Mouse (Mus musculus) ES-Bruce4 (cell line): ENCODE measurements at regions not wholly inside any gene's neighbourhood (a gene's known extent, or its start where the extent isn't known, plus 50 kb on each side); places are given as distances from the start of the nearest gene placed in this dataset.

Experiments
- H3K27ac ChIP-seq: 2 replicates; pipeline ENCODE4 v1.5.1; 2012; ENCODE audit warnings: low read length, inconsistent platforms; ENCODE audit not compliant: insufficient read depth
- H3K27me3 ChIP-seq: 2 replicates; pipeline ENCODE4 v1.6.1; 2012; ENCODE audit warnings: mild to moderate bottlenecking, low read length, inconsistent platforms; ENCODE audit not compliant: control insufficient read depth, poor library complexity, insufficient read depth, severe bottlenecking
- H3K36me3 ChIP-seq: 2 replicates; pipeline ENCODE4 v1.6.1; 2012; ENCODE audit warnings: inconsistent platforms, mild to moderate bottlenecking, low read length, moderate library complexity; ENCODE audit not compliant: control insufficient read depth, poor library complexity, insufficient read depth, severe bottlenecking
- H3K4me1 ChIP-seq: one replicate; pipeline ENCODE4 v1.8.1; 2011; ENCODE audit warnings: low read length; ENCODE audit not compliant: control insufficient read depth, insufficient read depth
- H3K4me3 ChIP-seq: 2 replicates; pipeline ENCODE4 v1.5.1; 2011; ENCODE audit warnings: low read depth, mild to moderate bottlenecking, low read length
- H3K9ac ChIP-seq: 2 replicates; pipeline ENCODE4 v1.6.1; 2012; ENCODE audit warnings: low read depth, mild to moderate bottlenecking, inconsistent platforms; ENCODE audit not compliant: poor library complexity, severe bottlenecking
- H3K9me3 ChIP-seq: replicated peaks from 2 replicates; pipeline ENCODE4 v1.6.1; 2012; ENCODE audit warnings: mild to moderate bottlenecking, low read length, inconsistent platforms; ENCODE audit not compliant: control insufficient read depth, poor library complexity, insufficient read depth, severe bottlenecking
- CTCF ChIP-seq: IDR thresholded peaks from one replicate; pipeline ENCODE4 v1.8.1; 2011; ENCODE audit warnings: low read depth, low read length
- EP300 ChIP-seq: IDR thresholded peaks from 2 replicates; pipeline ENCODE4 v1.6.1; 2011; ENCODE audit warnings: low read depth, low read length; ENCODE audit not compliant: insufficient read depth
- POLR2A ChIP-seq: IDR thresholded peaks from one replicate; pipeline ENCODE4 v1.8.1; 2011; ENCODE audit warnings: low read length; ENCODE audit not compliant: insufficient read depth

DNA sequence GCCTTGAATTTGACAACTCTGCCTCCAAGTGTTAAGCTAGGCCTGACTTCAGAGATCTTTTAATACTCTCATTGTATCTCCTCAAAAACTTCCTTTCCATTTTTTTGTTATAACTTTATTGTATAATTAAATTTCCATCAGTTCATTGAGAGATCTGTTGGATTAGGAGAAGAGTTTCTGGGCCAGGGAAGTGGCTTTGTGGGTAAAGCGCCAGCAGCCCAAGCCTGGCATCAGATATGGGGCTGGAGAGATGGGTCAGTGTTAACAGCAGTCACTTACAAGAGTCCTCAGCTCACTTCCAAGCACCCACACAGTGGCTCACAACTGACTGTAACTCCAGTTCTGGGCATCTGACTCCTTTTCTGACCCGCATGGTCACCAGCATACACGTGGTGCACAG is 167.3 kb downstream of the Rab11fip4 start:
- TF ChIP-seq CTCF, result no peak
- TF ChIP-seq POLR2A, result no peak
- TF ChIP-seq EP300, result no peak
- no peaks in the 10 kb centered on the region for H3K36me3 ChIP-seq
- no peaks in the 10 kb centered on the region for H3K27me3 ChIP-seq
- no peak overlapping the region for H3K9ac ChIP-seq
- H3K9me3 ChIP-seq, result no peaks in the 10 kb centered on the region
- no peak overlapping the region for H3K27ac ChIP-seq
- H3K4me1 ChIP-seq, result no peaks in the 10 kb centered on the region
- no peak overlapping the region for H3K4me3 ChIP-seq

DNA sequence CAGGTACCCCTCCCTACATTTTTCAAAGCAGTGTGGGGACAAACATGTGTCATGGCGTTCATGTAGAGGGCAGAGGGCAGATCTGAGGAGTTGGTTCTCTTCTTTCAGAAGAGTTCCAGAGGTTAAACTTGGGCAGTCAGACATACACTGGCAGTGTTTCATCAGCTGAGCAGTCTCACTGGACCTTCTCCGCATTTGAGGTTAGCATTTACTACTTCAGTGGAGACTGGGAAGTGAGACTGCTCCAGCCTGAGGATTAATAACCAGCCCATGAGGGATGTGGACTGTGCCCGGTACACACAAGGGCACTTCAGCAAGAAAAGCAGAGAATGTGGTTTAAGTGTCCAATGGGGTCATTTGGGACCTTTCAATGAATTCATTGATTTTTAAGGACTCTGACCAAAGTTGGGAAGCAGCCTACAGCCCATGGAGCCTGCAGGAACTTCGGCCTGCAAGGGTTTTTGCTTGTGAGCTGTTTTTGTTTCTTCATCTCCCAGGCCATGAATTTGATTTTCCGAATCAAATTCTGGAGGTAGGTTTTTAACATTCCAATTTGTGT is 166.6 kb downstream of the Rab11fip4 start:
- Histone ChIP-seq H3K27me3 (no peaks in the 10 kb centered on the region), H3K9me3 (no peaks in the 10 kb centered on the region), H3K36me3 (no peaks in the 10 kb centered on the region), H3K9ac (no peak overlapping the region), H3K4me1 (peaks cover 2% of the 10 kb centered on the region), H3K27ac (no peak overlapping the region), H3K4me3 (no peak overlapping the region)
- TF ChIP-seq CTCF, result no peak
- no peak for TF ChIP-seq POLR2A
- TF ChIP-seq EP300, result no peak

DNA sequence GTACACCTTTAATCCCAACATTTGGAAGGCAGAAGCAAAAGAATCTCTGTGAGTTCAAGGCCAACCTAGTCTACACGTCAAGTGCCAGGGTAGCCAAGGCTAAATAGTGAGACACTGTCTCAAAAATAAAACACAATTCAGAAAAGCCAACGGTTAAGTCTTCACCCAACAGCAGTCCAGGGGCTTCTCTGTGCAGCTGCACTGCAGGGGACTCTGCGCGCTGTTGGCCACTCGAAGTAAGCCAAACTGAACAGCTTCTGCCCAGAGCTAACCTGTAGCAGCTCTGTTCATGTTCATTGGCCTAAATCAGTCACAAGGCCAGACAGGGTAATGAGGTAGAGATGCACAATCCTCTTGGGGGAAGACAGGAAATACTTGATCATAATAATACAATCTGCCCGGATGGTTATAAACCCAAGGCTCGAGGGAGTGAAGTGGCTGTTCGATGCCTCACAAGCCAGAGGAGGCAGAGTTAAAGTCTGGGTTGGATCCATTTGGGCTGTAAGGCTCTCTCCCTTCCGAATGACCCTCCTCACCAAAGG is 165.4 kb downstream of the Rab11fip4 start:
- Histone ChIP-seq H3K36me3 (no peaks in the 10 kb centered on the region), H3K4me1 (peaks cover 5% of the 10 kb centered on the region), H3K9me3 (no peaks in the 10 kb centered on the region), H3K9ac (no peak overlapping the region), H3K27me3 (no peaks in the 10 kb centered on the region), H3K4me3 (no peak overlapping the region), H3K27ac (no peak overlapping the region)
- TF ChIP-seq CTCF (no peak), POLR2A (no peak), EP300 (no peak)

DNA sequence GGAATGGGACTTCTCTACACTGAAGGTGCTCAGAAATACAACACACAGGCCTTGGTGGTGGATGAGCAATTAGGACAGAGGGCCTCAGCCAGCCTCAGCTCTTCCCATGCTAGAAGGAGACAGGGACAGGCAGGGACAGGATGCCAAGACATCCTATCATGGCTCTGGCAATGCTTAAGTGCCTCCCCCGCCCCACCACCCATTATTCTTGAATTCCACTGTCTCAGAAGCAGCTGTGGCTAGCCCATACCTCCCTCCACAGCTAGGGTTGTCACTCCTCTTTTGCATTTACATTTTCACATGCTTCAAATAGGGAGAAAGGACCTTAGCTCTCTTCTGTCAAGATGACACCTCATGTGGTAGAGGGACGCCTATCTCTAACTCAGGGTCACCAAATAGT is 162.5 kb downstream of the Rab11fip4 start:
- no peak overlapping the region for H3K9ac ChIP-seq
- H3K27me3 ChIP-seq, result no peaks in the 10 kb centered on the region
- no peaks in the 10 kb centered on the region for H3K36me3 ChIP-seq
- H3K4me1 ChIP-seq, result peaks cover 7% of the 10 kb centered on the region
- H3K4me3 ChIP-seq, result no peak overlapping the region
- H3K27ac ChIP-seq, result peak overlapping the region; percentile 82; the same call in 1 of the 2 replicates
- no peaks in the 10 kb centered on the region for H3K9me3 ChIP-seq
- TF ChIP-seq EP300 (no peak), POLR2A (no peak), CTCF (no peak)

DNA sequence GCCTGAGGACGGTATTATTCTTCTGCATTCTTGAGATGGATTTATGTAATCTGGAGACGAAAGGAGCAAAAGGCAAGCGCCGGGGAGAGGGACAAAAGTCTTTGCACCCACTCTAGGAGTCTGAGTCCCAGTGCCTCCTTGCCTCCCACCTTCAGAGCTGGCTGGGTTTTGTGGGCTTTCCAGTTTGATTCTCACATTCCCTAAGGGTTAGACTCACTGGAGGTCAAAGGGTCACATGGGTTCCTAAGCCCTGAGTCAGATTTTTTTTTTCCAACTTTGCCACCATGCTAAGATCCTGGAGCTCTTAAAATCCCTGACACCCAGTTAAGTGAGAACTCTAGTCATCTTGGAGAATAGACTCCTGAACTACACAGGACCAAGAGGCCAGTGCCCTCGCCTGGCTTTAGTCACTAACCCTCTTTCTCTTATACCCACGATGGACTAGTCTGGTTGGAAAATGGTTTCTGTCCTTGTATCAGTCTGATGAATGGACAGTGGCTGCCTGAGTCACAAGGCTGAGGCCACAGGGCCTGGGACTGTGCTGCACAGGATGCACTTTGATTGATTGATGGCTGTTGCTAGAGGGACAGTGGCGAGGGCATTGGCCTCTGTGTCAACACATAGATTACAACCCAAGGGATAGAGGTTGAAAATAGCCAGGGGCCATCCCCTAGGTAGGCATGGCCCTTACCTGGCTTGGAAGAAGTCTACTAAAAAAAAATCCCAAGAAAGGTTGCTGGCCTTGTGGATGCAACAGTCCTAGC is 161.9 kb downstream of the Rab11fip4 start:
- H3K9me3 ChIP-seq, result no peaks in the 10 kb centered on the region
- no peaks in the 10 kb centered on the region for H3K27me3 ChIP-seq
- no peak overlapping the region for H3K9ac ChIP-seq
- peak overlapping the region; percentile 82 for H3K27ac ChIP-seq
- no peaks in the 10 kb centered on the region for H3K36me3 ChIP-seq
- no peak overlapping the region for H3K4me3 ChIP-seq
- peaks cover 7% of the 10 kb centered on the region for H3K4me1 ChIP-seq
- TF ChIP-seq POLR2A, result no peak
- TF ChIP-seq CTCF, result no peak
- no peak for TF ChIP-seq EP300

DNA sequence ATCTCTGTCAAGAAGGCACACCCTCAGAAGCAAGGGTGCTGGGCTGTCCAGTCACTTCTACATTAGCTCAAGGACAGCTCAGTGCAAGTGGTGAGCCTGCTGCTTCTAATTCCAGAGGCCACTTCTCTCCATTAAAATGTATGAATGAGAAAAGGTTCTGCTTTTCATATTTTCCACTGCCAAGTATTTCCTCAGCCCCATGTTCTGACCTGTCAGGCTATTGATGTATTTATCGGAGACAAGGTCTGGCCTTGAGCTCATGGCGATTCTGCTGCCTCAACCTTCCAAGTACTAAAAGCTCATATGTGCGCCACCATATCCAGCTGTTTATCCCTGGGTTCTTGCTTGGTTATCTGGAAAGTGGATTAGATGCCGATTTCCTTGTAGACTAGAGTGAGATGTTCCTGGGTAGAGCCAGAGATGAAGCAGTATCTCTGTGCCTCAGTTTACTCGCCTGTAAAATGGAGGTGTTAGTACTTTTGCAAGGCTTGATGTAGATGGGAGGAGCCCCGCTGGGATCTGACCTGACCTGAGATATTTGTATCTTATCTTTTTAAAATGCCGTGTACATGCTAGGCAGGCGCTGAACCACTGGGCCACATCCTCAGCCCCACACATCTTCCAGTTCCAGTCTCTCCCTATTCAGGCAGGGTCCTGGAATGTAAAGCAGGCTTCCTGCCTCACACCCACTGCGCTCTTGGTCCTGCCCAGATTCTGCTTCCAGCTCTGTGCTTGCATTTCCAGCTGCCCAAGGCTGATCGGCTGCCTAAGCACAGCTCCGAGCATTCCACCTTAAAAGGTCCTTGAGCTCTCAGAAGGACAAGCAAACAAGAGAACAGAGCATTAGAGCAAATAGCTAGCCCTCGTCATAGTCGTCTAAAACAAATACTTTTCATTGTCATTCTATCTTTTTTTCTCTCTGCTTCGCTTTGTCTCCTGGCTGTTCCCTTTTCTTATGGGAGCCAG is 161.0 kb downstream of the Rab11fip4 start:
- Histone ChIP-seq H3K9me3 (peaks cover 2% of the 10 kb centered on the region; the same call in 1 of the 2 replicates), H3K4me1 (peaks cover 7% of the 10 kb centered on the region), H3K9ac (no peak overlapping the region), H3K27me3 (no peaks in the 10 kb centered on the region), H3K4me3 (no peak overlapping the region), H3K36me3 (no peaks in the 10 kb centered on the region), H3K27ac (peak overlapping the region; percentile 84)
- TF ChIP-seq EP300 (peak; percentile 92), CTCF (no peak)
